Mouse (Mus musculus): ENCODE data around the gene Arfgap2.
"Not testable (repeated sequence)": the region's sequence is repeated elsewhere in the genome, so short reads cannot be mapped to it uniquely, and the experiment has no call there.

The Arfgap2 gene

DNA sequence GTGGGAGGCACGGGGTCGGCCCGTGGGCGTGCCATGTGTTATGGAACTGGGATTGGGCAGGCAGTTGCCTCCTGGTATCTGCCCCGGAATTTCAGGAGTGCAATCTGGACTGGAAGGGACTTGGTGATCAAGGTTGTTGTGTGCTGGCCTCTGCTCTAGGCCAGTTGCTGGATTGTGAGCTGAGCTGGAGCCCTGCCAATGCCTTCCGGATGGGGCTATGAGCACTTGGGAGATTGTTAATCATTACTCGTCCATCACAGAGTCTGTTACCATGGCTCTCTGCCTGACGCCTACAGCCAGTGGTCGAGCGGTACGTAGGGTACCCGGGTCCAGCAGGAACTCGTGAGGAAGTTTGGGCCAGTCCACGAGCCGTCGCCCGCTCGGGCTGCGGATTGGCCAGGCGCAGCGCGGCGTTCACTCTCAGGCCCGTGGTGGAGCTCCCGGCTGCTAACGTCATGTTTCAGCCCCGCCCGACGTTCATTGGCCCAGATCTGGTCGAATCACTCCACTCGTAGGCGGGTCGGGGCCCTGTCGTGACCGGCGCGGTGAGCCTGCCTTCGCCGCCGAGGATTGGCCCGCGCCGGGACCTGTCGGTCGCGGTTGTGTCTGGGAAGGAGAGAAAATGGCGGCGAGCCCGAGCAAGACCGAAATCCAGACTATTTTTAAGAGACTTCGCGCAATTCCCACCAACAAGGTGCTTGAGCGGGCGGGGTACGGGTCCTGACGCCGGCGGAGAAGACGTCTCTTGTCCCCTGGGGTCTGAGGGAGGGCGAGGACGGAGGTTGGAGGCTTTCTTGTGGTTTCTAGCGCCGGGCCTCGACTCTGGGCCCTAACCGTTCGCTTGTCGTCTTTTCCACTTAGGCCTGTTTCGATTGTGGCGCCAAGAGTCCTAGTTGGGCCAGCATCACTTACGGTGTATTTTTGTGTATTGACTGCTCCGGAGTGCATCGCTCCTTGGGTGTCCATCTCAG, at the start of gene Arfgap2:
Arfgap2 (plus strand) TSS at position 264 of the 971 bp plus-strand sequence.
- peak; percentile 94 for DNase-seq (ENCODE audit: low spot score in 2 of 2)

DNA sequence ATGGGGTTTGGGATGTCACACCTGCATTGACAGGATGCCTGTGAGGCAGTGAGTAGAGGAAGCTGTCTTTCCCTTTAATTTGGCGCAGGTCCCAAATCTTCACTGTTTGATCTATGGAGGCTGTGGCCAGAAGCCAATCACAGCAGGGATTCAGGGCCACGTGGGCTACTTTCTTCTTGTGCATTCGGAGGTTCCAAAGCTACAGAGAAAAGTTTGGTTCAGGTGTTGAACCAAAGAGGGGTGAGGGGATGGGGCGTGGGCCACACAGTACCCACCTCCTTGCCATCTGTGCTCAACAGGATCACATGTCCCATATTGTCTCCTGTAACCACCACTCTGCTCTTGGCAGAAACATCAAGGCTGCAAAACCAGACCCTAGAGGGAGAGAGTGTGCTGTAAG, 47.7 kb upstream of the Arfgap2 start:
- DNase-seq (ENCODE audit: low spot score in 2 of 2) = no peak

DNA sequence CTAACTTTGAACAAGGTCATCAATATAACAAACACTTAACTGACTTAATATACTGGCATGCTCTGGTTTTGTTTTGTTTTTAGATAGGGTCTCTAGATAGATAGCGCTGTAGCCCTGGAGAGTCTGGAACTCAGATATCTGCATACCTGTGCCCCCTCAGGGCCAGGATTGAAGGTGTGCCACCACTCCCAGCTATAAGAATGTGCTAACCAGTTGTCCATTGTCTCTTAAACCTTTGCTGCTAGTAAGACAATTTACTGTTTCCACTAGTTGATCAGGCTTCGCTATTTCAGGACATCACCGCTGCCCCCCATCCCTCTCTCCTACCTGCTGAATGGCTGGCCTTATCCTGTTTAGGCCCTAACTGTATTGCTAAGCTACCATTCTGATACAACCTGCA, 44.3 kb upstream of the Arfgap2 start:
- DNase-seq (ENCODE audit: low spot score in 2 of 2) = no peak

DNA sequence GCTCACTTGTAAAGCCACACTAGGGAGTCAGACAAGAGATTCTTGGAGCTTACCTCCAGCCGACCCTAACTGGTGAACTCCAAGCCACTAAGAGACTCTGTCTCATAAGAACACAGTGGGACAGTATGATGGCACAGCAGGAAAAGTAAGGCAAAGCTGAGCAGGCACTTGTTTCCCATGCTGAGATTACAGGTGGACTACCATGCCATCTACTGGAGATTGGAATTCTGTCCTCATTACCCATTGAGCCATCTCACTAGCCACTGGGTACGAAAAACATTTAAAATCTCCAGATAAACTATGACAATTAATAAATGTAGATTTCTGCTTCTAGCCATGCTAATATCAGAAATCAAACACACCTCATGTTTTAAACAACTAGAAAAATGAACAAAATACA, 41.2 kb upstream of the Arfgap2 start:
- DNase-seq (ENCODE audit: low spot score in 2 of 2) = no peak

GRCm38 (mm10) chr2:91229735-91230134, 35.0 kb upstream of the Arfgap2 start:
- DNase-seq (ENCODE audit: low spot score in 2 of 2) = no peak

DNA sequence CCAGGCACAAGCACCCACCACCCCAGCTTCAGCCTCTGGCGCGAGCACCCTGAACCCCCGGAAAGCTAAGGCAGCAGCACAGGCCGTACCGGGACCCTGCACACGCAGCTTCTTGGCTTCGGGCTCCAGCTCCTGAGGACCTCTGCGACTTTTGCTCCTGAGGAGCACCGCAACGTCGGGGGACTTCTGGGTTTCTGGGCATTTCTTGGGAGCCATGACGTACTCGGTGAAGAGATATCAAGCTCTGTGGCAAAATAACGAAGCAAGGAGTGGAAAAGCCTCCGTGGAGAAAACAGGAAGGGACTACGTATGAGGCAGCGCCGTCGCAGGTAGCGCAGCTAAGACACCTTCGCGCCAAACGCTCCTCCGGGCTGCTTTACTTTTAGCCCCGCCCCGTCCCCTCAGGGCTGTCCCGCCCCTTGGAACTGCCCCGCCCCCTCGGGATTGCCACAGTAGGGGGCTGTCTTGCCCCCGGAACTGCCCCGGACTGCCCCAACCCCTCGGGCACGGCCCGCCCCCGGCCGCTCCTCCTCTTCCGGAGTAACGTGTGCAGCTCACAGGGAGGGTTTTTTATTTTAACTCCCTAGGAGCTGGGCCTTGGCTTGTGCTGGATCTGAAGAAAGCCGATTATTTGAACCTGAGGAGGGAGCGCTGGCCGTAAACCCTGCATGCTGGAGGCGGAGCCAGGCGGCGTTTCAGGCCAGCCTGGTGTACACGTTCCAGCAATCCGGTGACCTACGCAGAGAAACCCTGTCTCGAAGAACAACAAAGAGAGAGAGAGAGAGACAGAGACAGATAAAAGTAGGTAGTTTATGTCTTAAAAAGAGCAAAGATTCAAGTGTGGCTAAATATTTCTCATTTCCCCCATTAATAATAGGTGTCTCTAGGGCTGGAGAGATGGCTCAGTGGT, 27.9 kb upstream of the Arfgap2 start, which contains the start of gene Ddb2:
Ddb2 (minus strand) TSS at position 382 of the 910 bp plus-strand sequence.
- DNase-seq (ENCODE audit: low spot score in 2 of 2) = peak; percentile 87 to 93

- DNase-seq (ENCODE audit: low spot score in 2 of 2) = not testable (repeated sequence)
These were observed 27.2 kb upstream of the Arfgap2 start for GRCm38 (mm10) chr2:91237511-91238080.

DNA sequence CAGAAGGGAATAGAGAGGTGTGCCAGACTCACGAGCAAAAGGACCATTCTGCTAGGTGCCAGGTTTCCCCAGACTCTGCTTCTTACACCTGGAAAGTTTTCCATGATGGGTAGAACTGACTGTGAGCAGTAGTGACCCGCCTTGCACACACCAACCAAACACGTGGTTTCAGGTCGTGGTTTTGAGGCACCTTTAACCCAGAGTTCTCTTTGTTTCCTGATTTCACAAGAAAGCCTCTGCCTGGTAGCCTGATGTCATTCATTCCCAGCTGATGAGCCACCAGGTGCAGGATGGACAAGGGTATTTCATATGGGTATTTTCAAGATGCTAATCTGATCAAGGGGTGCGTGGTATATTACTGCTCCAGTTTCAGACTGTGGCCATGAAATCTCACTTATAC, 22.2 kb upstream of the Arfgap2 start:
- DNase-seq (ENCODE audit: low spot score in 2 of 2) = no peak

DNA sequence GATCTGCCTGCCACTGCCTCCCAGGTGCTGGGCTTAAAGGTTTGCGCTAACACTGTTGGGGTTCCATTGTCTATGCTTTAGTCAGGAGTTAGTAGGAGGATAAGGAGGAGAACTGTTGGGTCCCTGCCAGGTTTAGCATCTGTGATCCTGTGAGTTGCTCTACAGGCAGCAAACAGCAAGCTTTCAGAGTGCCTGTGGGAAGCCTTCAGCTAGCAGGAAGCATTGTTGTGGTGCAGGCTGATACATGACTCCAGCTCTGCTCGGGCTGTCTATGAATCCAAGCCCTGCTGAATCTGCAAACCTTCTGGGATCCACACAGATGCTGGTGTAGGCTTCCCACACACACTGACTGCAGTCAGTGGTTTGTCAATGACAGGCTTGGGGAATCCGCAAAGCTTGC, 21.4 kb upstream of the Arfgap2 start:
- DNase-seq (ENCODE audit: low spot score in 2 of 2) = no peak

GRCm38 (mm10) chr2:91244557-91245228, 20.1 kb upstream of the Arfgap2 start:
- DNase-seq (ENCODE audit: low spot score in 2 of 2) = no peak

DNA sequence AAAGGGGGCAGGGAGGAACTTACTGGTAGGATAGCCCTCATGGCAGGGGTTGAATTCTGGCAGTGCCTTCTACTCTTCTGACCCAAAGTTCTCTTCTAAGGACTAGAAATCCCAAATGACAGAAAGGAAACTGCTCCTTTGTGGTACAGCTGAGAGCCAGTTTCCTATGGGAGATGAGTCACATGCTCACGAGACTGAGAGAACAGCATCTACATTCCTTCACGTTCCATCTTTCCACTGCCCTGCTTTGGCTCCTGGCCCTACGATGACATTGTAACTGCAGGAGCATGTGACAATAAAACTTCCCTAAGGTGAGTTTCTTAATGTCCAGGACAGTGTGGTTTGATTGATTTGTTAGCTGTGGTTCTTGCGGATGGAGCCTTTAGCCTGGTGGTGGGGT, 16.4 kb upstream of the Arfgap2 start:
- no peak for DNase-seq (ENCODE audit: low spot score in 2 of 2)

DNA sequence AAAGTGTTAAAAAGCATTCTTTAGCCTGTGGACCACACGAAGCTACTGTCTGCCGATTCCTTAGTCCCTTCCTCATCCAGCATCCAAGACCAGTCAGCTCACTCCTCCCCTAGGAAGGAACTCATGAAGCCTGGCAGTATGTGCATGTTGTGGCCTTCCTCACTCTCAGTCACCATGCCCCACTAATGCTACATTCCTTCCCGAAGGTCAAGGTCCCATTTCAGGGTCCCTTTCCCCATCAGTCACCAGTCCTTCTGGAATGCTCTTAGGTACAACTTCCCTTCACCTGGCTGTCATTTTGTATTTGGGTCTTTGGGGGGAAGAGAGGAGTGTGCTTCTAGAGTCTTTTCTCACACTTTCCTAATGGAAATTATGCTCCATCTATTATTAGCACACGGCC, 12.8 kb upstream of the Arfgap2 start:
- DNase-seq (ENCODE audit: low spot score in 2 of 2) = no peak

GRCm38 (mm10) chr2:91252512-91252911, 12.3 kb upstream of the Arfgap2 start:
- DNase-seq (ENCODE audit: low spot score in 2 of 2) = no peak

DNA sequence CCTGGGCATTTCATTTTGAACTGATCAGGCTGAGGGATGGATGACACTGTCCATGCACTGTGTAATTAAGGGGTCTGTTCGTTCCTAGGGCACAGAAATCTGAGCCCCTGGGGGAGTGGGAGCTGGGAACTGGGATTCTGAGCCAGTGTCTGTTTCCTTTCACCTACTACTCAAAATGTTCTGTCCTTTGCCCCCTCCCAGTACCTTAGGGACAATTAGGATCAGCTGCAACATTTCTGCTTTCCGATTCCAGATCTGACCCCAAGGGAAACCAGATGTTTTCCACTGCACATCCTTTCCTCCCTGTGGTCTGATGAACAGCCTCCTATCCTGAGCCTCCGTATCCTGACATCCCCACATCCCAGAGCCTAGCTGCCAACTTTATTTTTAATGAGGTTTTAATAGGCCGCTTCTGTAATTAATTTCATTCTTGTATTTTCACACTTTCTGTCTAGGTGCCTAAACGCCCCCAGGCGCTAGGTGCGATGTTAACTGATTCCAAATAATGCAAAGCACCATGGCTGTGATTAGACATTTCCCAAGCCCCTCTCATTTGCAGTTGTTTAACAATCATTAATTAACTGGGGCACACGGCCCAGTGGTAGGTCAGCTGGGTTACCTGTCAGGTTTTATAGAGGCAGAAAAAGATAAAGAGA, 9.9 kb upstream of the Arfgap2 start:
- DNase-seq (ENCODE audit: low spot score in 2 of 2) = no peak

- DNase-seq (ENCODE audit: low spot score in 2 of 2) = no peak
These were observed 9.1 kb upstream of the Arfgap2 start, which contains the start of gene Pacsin3 for GRCm38 (mm10) chr2:91255661-91256150. Pacsin3 (plus strand) TSS chr2:91255954.

DNA sequence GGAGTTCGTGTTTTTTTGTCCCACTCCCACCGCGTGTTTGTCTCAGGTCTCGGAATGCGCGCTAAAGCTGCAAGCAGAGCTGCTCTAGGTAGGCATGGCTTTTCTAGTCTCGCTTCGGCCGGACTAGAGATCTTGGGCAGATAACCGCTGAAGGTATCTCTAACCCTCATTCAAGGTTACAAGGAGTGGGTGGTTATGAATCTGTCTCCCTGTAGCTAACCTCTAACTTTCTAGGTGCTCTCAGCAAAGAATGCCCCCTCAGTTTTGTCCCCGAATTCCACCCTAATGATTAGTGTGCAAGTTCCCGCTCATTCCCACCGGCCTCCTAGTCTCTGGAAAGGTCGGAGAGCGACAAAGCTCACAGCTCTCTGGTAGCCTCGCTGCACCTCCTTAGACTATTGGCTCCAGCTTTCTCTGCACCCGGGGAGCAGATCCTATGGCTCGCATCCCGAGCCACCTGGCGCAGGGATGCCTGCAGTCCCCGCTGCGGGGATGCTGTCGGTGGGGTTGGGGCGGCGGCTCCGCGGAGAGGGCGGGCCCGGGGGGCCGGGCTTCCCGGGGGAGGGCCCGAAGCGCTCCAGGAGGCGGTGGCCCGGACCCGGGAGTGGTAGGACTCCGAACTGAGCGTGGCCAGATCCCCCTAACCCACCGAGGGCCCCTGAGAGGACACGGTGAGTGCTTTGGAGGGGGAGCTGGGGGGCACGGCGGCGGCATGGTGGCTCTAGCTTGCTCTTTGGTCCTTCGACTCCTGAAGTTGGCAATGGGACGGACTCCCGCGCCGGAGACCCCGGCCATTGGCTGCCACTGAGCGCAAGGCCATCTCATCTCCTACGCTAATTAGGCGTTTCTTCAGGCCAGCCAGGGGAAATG, 8.3 kb upstream of the Arfgap2 start:
- DNase-seq (ENCODE audit: low spot score in 2 of 2) = no peak

DNA sequence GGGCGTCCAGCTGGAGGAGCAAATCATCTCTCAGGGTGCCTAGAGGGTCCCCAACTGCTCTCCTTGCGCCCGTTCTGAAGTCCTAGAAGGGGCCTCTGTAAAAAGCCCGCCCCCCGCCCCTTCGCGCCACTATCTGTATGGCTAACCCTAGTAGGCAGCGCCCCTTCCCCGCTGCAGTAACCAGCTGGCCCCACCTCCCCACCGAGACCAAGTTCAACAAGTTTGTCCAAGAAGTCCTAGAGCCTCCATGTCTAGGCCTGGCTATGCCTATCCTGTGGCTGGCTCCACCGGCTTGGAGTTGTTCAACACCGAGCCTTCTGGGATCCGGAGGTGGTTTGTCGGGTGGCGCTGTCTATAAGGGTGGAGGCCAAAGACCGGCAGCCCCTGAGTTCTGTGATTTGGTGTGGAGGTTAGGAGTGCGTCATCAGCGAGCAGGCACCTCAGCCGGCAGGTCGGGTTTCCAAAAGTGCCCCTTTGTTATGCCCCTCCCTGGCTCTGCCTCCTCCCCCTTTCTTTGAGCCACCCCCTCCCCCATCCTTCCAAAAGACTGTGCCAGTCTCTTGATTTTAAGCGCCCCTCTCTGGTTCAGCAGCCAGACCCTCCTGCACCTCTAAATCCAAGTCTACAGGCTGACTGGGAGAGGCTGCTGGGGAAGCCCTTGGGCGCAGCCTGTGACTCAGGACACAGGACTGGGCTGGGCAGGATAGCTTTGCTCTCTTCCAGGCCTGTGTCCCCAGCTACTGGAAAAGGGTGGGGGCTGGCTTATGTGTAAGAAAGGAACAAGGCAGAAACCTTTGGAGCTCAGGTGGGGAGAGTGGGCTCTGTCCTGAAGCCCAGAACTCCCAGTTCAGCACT, 7.4 kb upstream of the Arfgap2 start:
- no peak for DNase-seq (ENCODE audit: low spot score in 2 of 2)

- DNase-seq (ENCODE audit: low spot score in 2 of 2) = no peak
These were observed 6.7 kb upstream of the Arfgap2 start for GRCm38 (mm10) chr2:91258054-91258453.

DNA sequence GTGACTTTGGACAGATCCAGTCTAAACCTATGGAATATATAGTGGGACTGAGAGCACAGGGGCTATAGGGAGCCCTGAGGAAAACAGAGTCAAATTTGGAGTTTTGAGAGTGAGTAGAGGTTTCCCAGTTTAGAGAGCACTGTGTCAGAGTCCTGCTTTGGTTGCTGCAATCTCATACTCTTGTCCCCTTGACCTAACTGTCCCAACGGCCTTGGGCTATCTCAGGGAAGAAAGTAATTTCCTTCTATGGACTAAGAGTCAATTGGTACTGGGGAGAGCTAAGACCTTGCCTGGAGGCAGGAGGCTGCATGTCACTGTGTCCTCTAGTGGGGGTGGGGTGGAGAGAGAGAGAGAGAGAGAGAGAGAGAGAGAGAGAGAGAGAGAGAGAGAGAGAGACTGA, 5.9 kb upstream of the Arfgap2 start:
- no peak for DNase-seq (ENCODE audit: low spot score in 2 of 2)

Data from natural killer cell, adult 2 months (primary cell).